Mouse (Mus musculus) embryonic fibroblast, embryonic 13.5 days (primary cell): Measurements from ENCODE around the gene Arfgap2.

Source experiments
- CTCF ChIP-seq: IDR thresholded peaks from 2 replicates; pipeline ENCODE4 v1.5.1; 2011; ENCODE audit warnings: mild to moderate bottlenecking, control low read depth, low read length, moderate library complexity, borderline replicate concordance; ENCODE audit not compliant: insufficient read depth
- POLR2A ChIP-seq: IDR thresholded peaks from 2 replicates; pipeline ENCODE4 v1.6.1; 2011; ENCODE audit warnings: low read depth, mild to moderate bottlenecking, control low read depth, low read length, moderate library complexity

GRCm38 (mm10) chr2:91264711-91265681, at the start of gene Arfgap2:
- TF ChIP-seq CTCF (no peak), POLR2A (peak; percentile 71)
